ENCODE assay signal across 8 mouse cellular contexts in the genomic region with DNA sequence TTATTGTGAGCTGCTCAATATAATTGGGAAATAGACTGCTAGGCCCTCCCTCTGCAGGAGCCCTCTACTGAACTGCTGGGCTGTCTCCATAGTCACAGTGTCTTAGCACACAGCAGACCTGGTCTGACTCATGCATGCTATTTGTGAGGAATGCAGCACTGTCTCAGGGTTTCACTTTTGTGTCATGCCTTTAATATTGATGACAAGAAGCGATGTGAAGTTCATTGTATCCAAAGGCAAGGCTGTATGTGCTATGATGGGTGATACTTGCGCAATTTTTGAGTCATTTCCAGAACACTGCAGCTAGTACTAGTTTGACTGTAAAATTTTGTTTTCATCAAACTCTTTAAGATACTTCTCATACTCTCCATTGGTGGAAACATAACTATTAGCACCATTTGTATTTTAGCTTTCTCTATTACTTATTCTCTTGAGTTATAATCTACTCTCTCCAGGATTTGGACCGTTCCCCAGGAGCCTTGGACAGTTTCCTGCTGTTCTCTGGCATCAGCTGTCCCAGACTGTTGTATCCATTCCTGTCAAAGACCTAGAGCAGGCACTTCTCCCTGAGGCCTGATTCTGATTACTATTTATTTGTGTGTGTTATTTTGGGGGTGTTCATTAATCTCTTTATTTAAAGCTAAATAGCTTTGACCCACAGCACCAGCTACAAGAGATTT. TPM values are rescaled to one million over a fixed set of nuclear protein-coding genes. Genes with fewer than 3 reads are reported as not detected.
DNase-seq lines count a peak whose midpoint lies in the region; ATAC-seq and TF ChIP-seq lines count a peak whose summit lies in the region.

No protein-coding gene starts in this region.

- H3K4me1 ChIP-seq in forebrain, embryonic 16.5 days (replicated peaks; ENCODE audit: control insufficient read depth, insufficient read depth, low read length), result peaks cover 8% of the 10 kb centered on the region; the same call in 1 of the 2 replicates
- no peaks in the 10 kb centered on the region for H3K4me1 ChIP-seq in forebrain, embryonic 12.5 days
- 0 out of 2 replicates have a peak, but pooled peaks cover 4% of the 10 kb centered on the region for H3K4me1 ChIP-seq in heart, postnatal 0 days (ENCODE audit: control insufficient read depth, insufficient read depth)
- no peaks in the 10 kb centered on the region for H3K4me1 ChIP-seq in midbrain, embryonic 16.5 days (ENCODE audit: control insufficient read depth, insufficient read depth, low read length)

- H3K36me3 ChIP-seq in forebrain, embryonic 16.5 days (ENCODE audit: control insufficient read depth, insufficient read depth), result peaks cover 20% of the 10 kb centered on the region
- peaks cover 69% of the 10 kb centered on the region for H3K36me3 ChIP-seq in forebrain, embryonic 12.5 days (replicated peaks)
- peaks cover 66% of the 10 kb centered on the region for H3K36me3 ChIP-seq in heart, postnatal 0 days (replicated peaks; ENCODE audit: control insufficient read depth, insufficient read depth, low read length)
- peaks cover 13% of the 10 kb centered on the region for H3K36me3 ChIP-seq in midbrain, embryonic 16.5 days (ENCODE audit: control insufficient read depth, insufficient read depth, low read length)

- no peaks in the 10 kb centered on the region for H3K27me3 ChIP-seq in forebrain, embryonic 16.5 days (replicated peaks; ENCODE audit: control insufficient read depth, insufficient read depth, low read length)
- no peaks in the 10 kb centered on the region for H3K27me3 ChIP-seq in forebrain, embryonic 12.5 days
- H3K27me3 ChIP-seq in heart, postnatal 0 days (ENCODE audit: control insufficient read depth, insufficient read depth, low read length), result no peaks in the 10 kb centered on the region
- no peaks in the 10 kb centered on the region for H3K27me3 ChIP-seq in midbrain, embryonic 16.5 days (ENCODE audit: control insufficient read depth, insufficient read depth, low read depth, low read length)

- 0 out of 2 replicates have a peak overlapping the region, but pooled peaks have one; percentile 27 for H3K27ac ChIP-seq in forebrain, embryonic 16.5 days (ENCODE audit: low read length)
- no peak overlapping the region for H3K27ac ChIP-seq in forebrain, embryonic 12.5 days
- no peak overlapping the region for H3K27ac ChIP-seq in heart, postnatal 0 days (ENCODE audit: low read depth)
- no peak overlapping the region for H3K27ac ChIP-seq in midbrain, embryonic 16.5 days (ENCODE audit: low read length)

- H3K9ac ChIP-seq in forebrain, embryonic 16.5 days (replicated peaks; ENCODE audit: low read depth, low read length), result no peak overlapping the region
- H3K9ac ChIP-seq in forebrain, embryonic 12.5 days, result no peak overlapping the region
- H3K9ac ChIP-seq in heart, postnatal 0 days (replicated peaks; ENCODE audit: low read depth, low read length), result no peak overlapping the region
- H3K9ac ChIP-seq in midbrain, embryonic 16.5 days (ENCODE audit: low read depth, low read length), result no peak overlapping the region

- TF ChIP-seq EP300 in heart, postnatal 0 days (IDR thresholded peaks at IDR 0.05; ENCODE audit: low read depth), result no peak

- peak; percentile 52 for ATAC-seq in forebrain, embryonic 16.5 days
- no peak for ATAC-seq in forebrain, embryonic 12.5 days (ENCODE audit: low FRiP score)
- ATAC-seq in heart, postnatal 0 days (ENCODE audit: insufficient read depth, low read depth), result no peak
- ATAC-seq in midbrain, embryonic 16.5 days, result no peak

- H3K4me3 ChIP-seq in forebrain, embryonic 16.5 days (replicated peaks; ENCODE audit: low read length), result no peak overlapping the region
- no peak overlapping the region for H3K4me3 ChIP-seq in forebrain, embryonic 12.5 days (replicated peaks)
- H3K4me3 ChIP-seq in heart, postnatal 0 days (ENCODE audit: low read depth, low read length), result no peak overlapping the region
- H3K4me3 ChIP-seq in midbrain, embryonic 16.5 days (ENCODE audit: low read depth, low read length), result no peak overlapping the region

- H3K4me2 ChIP-seq in forebrain, embryonic 16.5 days (ENCODE audit: low read length), result no peak overlapping the region
- H3K4me2 ChIP-seq in forebrain, embryonic 12.5 days, result no peak overlapping the region
- H3K4me2 ChIP-seq in heart, postnatal 0 days (ENCODE audit: low read depth, low read length), result no peak overlapping the region
- no peak overlapping the region for H3K4me2 ChIP-seq in midbrain, embryonic 16.5 days (ENCODE audit: low read length)

- no peaks in the 10 kb centered on the region for H3K9me3 ChIP-seq in forebrain, embryonic 16.5 days (ENCODE audit: control insufficient read depth, low read length)
- H3K9me3 ChIP-seq in forebrain, embryonic 12.5 days, result no peaks in the 10 kb centered on the region
- no peaks in the 10 kb centered on the region for H3K9me3 ChIP-seq in heart, postnatal 0 days (replicated peaks; ENCODE audit: control insufficient read depth, low read length)
- no peaks in the 10 kb centered on the region for H3K9me3 ChIP-seq in midbrain, embryonic 16.5 days (replicated peaks; ENCODE audit: control insufficient read depth, low read length, poor library complexity, severe bottlenecking)

- TF ChIP-seq CTCF in heart, postnatal 0 days (IDR thresholded peaks at IDR 0.05; ENCODE audit: low read depth), result no peak

- DNase-seq in 3T3-L1 (ENCODE audit: low read depth, low spot score), result peak; percentile 92
- DNase-seq in adrenal gland, postnatal 36 days, result peak; percentile 24 to 25
- peak; percentile 10 for DNase-seq in heart, postnatal 0 days (ENCODE audit: low spot score)
- no peak for DNase-seq in right cerebral cortex, postnatal 4 days
- no peak for DNase-seq in right cerebral cortex, adult 2 months (ENCODE audit: low spot score in 2 of 2)

- 76% methylated on average over 3 of the region's 3 CpGs for WGBS in forebrain, embryonic 16.5 days
- WGBS in forebrain, embryonic 12.5 days, result 96% methylated on average over 3 of the region's 3 CpGs
- WGBS in heart, postnatal 0 days, result 68% methylated on average over 3 of the region's 3 CpGs
- WGBS in midbrain, embryonic 16.5 days, result 83% methylated on average over 3 of the region's 3 CpGs

RNA-seq across cellular contexts. Expression of a gene that starts 41.4 kb away (rescaled TPM):
- polyA plus RNA-seq in forebrain, embryonic 16.5 days (2015; fragmentation: Nextera tagmentation; extraction: Ambion mirVana), result 196 and 210 TPM in 2 replicates
- 167 and 171 TPM in 2 replicates for polyA plus RNA-seq in forebrain, embryonic 12.5 days (2016; fragmentation: Nextera tagmentation; extraction: Ambion mirVana)
- 100 to 1,000 TPM; 183 to 200 TPM for total RNA-seq in adrenal gland, postnatal 36 days (2021)
- total RNA-seq in heart, postnatal 0 days (2014; rRNA removed; ENCODE audit: low replicate concordance), result 146 and 184 TPM in 2 replicates
- polyA plus RNA-seq in heart, postnatal 0 days (2015; fragmentation: Nextera tagmentation; extraction: Ambion mirVana), result 96.0 and 97.0 TPM in 2 replicates
- polyA plus RNA-seq in midbrain, embryonic 16.5 days (2015; fragmentation: Nextera tagmentation; extraction: Ambion mirVana), result 182 and 189 TPM in 2 replicates

RNA-seq across cellular contexts. Expression of a gene that starts 44.9 kb away (rescaled TPM):
- polyA plus RNA-seq in forebrain, embryonic 16.5 days (2015; fragmentation: Nextera tagmentation; extraction: Ambion mirVana), result 171 and 173 TPM in 2 replicates
- polyA plus RNA-seq in forebrain, embryonic 12.5 days (2016; fragmentation: Nextera tagmentation; extraction: Ambion mirVana), result 119 and 121 TPM in 2 replicates
- total RNA-seq in adrenal gland, postnatal 36 days (2021), result 1 to 10 TPM; 3.3 to 7.8 TPM
- total RNA-seq in heart, postnatal 0 days (2014; rRNA removed; ENCODE audit: low replicate concordance), result 2.5 and 3.5 TPM in 2 replicates
- polyA plus RNA-seq in heart, postnatal 0 days (2015; fragmentation: Nextera tagmentation; extraction: Ambion mirVana), result 7.5 and 8.5 TPM in 2 replicates
- 150 and 160 TPM in 2 replicates for polyA plus RNA-seq in midbrain, embryonic 16.5 days (2015; fragmentation: Nextera tagmentation; extraction: Ambion mirVana)

Comparison
In these comparisons a context has a peak if more than half of its experiments do, and no peak if none do; other contexts are left out.
1. DNase-seq: peak in 3T3-L1 (single experiment), adrenal gland, postnatal 36 days (2 of 2) and heart, postnatal 0 days (single experiment); none in right cerebral cortex, postnatal 4 days (single experiment) and right cerebral cortex, adult 2 months (0 of 2).
2. RNA of a gene that starts 44.9 kb away (polyA plus RNA-seq): 171 to 173 TPM in forebrain, embryonic 16.5 days, 150 to 160 TPM in midbrain, embryonic 16.5 days and 119 to 121 TPM in forebrain, embryonic 12.5 days; 7.5 to 8.5 TPM in heart, postnatal 0 days; every median in the first group is over 10 times any median in the second.